Mouse (Mus musculus): ENCODE measurements at regions not wholly inside any gene's neighbourhood (a gene's known extent, or its start where the extent isn't known, plus 50 kb on each side); places are given as distances from the start of the nearest gene placed in this dataset.

DNA sequence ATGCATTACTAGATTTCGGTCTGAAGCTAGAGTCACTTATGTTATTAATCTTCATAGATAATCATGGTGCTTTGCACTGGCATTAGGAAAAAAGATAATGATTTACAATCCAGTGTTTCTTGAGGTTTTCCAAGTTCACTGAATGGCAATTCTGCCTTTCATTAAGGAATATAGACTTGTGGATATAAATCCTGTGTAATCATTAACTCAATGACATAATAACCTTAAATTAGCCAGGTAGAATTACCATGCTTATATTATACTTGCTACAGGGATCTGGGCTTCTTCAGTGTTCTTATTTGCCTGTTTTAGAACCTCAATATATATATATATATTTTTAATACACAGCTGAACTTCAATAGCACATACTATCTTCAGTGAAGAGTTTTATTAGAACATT, 683.8 kb downstream of the Lrriq3 start:
- TF ChIP-seq POLR2A (IDR thresholded peaks at IDR 0.05; ENCODE audit: insufficient read depth, low read depth, low read length) (no peak), CTCF (IDR thresholded peaks at IDR 0.05) (no peak)

All from heart, adult 2 months (tissue).